Mouse (Mus musculus): ENCODE data around the gene C1qtnf1.

Gene C1qtnf1

DNA sequence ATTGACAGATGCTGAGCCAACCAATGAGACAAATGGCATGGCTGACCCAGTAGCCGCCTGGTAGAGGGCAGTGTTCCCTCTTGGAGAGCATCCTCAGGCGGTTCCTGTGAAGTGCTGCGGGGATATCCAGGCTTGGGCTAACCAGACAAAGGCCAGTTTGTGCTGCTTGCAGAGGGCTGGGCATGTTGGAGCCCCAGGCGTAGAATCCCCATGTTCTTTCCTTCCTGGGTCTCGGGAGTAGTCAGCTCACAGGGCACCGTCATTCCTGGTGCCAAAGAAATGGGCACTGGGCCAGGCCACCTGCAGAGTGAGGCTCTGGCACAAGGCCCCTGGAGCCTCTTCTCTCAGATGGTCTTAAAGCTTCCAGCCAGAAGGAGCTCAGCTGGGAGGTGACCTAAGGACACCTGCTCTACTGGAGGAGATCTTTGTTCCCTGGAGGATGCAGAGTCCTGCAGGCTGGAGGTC is 8.5 kb downstream of the C1qtnf1 start:
- no peak for DNase-seq (ENCODE audit: low read depth)

- DNase-seq (ENCODE audit: low read depth) = no peak
Observed at GRCm38 (mm10) chr11:118438665-118439414, 10.8 kb downstream of the C1qtnf1 start.

GRCm38 (mm10) chr11:118442691-118443090 is 14.7 kb downstream of the C1qtnf1 start:
- DNase-seq (ENCODE audit: low read depth) = no peak

DNA sequence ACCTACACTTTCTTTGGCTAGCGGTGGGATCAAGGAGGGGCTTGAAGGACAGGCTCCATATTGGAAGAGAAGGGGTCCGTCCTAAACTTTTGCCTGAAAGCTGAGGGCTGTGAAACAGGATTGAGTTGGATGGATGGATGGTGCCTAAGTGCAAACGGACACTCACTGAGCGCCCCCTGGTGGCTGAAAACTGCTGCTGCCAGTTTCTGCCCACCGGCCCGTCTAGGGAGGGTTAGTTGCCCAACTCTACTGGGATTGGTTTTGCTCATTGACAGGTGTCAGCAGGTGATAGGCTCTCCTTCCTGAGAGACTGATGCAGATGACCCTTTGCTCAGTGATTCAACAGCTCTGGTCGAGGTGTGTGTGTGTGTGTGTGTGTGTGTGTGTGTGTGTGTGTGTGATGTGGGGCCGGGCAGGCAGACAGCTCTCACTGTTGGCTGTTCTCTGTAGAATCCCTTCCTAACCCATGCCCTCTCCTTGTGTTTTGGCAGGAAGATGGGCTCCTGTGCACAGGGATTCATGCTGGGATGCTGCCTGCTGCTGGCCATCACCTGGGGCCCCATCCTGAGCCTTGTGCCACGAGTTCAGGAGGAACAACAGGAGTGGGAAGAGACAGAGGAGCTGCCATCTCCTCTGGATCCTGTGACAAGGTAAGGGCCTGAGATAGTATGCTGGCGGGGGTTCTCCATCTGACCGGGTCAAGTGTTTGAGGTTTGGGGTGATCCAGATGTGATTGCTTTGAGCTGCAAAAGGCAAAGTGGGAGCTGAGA is 15.4 kb downstream of the C1qtnf1 start:
- peak; percentile 40 for DNase-seq (ENCODE audit: low read depth)

- DNase-seq (ENCODE audit: low read depth) = peak; percentile 60
Observed at GRCm38 (mm10) chr11:118445843-118446242, 17.8 kb downstream of the C1qtnf1 start.

DNA sequence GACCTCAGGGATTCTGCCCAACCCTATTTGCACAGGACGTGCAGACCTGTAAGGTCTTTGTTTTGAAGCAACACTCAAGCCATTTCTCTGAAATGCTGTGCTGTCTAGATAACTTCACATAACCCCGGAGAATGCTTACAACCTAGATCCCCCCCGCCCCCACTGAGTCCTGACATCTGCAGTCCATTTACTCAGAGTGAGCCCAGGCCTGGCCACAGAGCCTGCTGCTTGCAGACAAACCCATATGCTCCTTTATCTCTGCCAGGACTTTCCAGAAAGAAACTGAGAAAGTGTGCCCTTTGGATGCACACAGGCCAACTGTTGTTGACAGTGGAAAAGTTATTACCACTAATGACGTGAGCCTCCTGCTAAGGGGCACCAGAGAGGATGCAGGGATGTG is 19.3 kb downstream of the C1qtnf1 start:
- no peak for DNase-seq (ENCODE audit: low read depth)

DNA sequence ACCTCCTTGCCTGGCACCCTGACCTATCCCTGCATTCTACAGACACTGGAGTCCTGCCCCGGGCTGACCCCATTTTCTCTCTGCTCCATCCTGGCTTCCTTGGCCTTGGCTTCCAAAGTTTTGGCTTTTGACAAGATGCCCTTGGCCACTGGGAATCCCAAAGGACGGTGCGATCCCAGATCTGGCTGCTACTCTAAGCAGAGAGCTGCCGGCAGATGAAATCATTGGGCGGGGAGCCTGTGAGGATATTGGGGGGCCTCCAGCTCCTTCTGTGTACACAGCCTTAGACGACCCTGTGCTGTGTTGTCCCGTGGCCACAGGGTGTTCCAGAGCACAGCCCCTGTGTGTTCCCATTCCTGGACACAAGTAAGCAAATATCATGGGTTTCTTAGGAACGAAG is 20.4 kb downstream of the C1qtnf1 start:
- no peak for DNase-seq (ENCODE audit: low read depth)

DNA sequence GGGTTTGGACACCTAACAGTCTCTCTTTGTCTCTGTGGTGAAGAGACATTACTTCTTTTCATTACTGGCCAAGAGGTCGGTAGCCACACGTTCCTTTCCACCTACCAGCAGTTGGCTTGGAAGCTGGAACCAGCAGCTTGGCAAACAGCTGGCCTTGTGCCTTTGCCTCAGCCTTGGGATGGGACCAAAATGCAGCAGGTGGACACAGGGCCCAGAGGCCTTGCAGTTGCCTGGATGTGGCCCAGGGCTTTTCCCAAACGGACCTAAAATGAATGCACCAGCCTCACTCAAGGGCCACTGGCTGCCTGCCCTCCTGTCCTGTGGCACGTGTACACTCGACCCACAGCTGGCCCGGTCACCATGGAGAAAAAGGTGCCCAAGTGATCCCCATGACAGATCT is 23.2 kb downstream of the C1qtnf1 start:
- no peak for DNase-seq (ENCODE audit: low read depth)

GRCm38 (mm10) chr11:118452955-118453354 is 25.0 kb downstream of the C1qtnf1 start:
- DNase-seq (ENCODE audit: low read depth) = no peak

- DNase-seq (ENCODE audit: low read depth) = no peak
Observed at GRCm38 (mm10) chr11:118453886-118454671, 26.1 kb downstream of the C1qtnf1 start.

DNA sequence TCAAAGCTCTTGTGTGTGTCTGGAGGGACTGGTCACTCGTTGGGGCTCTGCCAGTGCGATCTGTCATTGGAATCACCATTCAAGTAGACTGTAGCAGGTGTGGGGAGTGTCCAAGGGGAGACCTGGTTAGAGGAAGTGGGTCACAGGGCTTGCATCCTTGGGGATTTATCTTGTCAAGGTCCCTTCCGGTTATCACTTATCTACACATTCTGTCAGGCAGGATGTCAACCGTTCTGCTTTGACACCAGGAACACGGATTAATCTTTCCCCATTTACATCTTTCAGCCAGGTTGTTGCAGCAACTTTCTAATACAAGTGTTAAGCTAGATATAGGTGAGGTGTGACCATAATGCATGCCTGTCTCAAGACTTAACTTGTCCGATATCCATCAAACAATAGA is 27.8 kb downstream of the C1qtnf1 start:
- no peak for DNase-seq (ENCODE audit: low read depth)

DNA sequence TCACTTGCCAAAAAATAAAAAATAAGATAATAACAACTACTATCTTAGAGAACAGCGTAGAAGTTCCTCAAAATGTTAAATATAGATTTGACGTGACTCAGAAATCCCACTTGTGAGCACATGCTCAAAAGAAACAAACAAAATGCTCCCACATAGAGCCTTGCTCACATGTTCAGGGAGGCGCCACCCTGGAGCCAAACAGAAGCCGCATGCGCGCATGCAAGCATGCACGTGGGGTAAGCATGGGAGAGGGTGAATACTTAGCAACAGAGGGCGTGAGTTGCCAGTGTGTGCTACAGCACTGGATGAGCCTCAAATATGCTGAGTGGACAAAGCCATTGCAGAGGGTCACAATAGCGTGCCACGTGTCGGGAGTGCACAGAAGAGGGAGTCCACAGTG is 28.9 kb downstream of the C1qtnf1 start:
- DNase-seq (ENCODE audit: low read depth) = peak; percentile 21

GRCm38 (mm10) chr11:118459051-118459450 is 31.0 kb downstream of the C1qtnf1 start:
- DNase-seq (ENCODE audit: low read depth) = peak; percentile 53

GRCm38 (mm10) chr11:118459536-118459935 is 31.5 kb downstream of the C1qtnf1 start:
- no peak for DNase-seq (ENCODE audit: low read depth)

DNA sequence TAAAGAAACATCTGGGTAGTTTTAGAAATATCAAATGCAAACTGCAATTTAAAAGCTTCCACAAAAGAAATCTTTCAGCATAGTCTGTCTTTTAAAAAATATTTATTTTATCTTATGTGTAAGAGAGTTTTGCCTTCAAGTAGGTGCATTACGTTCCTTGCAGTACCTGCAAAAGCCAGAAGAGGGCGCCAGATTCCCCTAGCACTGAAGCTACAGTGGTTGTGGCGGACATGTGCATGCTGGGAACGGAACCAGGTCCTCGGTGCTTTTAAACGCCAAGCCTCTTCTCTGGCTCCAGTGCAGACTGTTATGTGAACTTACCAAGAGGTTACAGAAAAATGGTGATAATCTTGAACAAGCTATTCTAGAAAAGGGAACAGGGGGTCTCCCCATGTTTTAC is 32.3 kb downstream of the C1qtnf1 start:
- peak; percentile 50 for DNase-seq (ENCODE audit: low read depth)

GRCm38 (mm10) chr11:118467441-118468035 is 39.5 kb downstream of the C1qtnf1 start:
- no peak for DNase-seq (ENCODE audit: low read depth)

DNA sequence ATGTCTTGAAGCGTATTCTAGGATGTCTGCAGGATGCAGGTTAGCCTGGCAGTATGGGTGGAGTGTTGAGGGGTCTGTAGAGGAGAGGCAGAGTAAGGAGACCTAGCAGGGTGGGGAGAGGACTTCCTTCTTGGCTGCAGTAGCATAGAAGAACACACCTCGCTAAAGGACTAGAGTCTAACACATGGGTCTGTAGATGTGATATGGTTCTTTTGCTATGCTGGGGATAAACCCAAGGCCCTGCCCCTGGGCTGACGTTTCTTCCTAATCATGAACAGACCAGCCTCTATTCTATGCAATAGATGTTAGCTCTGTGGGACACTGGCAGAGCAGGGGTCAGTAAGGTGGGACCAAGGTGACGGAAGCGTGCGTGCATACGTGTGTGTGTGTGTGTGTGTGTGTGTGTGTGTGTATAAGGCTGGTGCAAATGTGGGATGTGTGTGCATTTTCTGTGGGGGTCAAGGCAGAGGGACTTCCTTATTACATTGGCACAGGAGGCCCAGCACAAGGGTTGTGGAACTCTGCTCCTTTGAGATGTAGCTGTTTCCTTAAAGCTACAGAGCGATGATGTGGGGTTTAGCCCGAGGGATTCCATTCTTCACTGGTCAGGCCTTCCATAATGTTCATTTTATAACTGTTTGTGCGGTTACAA is 41.6 kb downstream of the C1qtnf1 start:
- DNase-seq (ENCODE audit: low read depth) = no peak

GRCm38 (mm10) chr11:118470234-118470966 is 42.4 kb downstream of the C1qtnf1 start:
- no peak for DNase-seq (ENCODE audit: low read depth)

DNA sequence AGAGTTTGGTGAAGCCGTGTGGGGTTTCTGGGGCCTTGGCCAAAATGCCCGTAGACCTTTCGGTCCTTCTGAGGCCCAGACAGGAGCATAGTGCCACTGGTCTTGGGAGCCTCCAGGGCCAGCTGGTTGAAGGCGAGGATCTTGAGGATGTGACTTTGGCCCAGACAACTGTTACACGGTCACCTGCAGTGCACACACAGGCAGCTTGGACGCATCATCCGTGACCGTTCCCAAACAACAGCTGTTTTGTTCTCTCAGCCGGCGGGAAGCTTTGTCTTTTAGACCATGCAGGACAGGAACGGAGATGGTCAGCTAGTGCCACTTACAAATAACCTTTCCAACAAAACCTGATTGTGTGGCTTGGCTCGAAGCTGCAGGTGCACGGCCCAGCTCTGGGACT is 43.7 kb downstream of the C1qtnf1 start:
- DNase-seq (ENCODE audit: low read depth) = no peak

- DNase-seq (ENCODE audit: low read depth) = no peak
Observed at GRCm38 (mm10) chr11:118473161-118473560, 45.2 kb downstream of the C1qtnf1 start.
